Mouse (Mus musculus) heart, postnatal 4 days (tissue): ENCODE measurements at regions not wholly inside any gene's neighbourhood (a gene's known extent, or its start where the extent isn't known, plus 50 kb on each side); places are given as distances from the start of the nearest gene placed in this dataset.
"Not testable (repeated sequence)": the region's sequence is repeated elsewhere in the genome, so short reads cannot be mapped to it uniquely, and the experiment has no call there.

ENCODE experiments used
- DNase-seq: peaks from one replicate; pipeline ENCODE4 v3.0.0; 2021

GRCm38 (mm10) chr10:117567379-117568137 is 61.7 kb upstream of the Cpm start:
- no peak for DNase-seq

DNA sequence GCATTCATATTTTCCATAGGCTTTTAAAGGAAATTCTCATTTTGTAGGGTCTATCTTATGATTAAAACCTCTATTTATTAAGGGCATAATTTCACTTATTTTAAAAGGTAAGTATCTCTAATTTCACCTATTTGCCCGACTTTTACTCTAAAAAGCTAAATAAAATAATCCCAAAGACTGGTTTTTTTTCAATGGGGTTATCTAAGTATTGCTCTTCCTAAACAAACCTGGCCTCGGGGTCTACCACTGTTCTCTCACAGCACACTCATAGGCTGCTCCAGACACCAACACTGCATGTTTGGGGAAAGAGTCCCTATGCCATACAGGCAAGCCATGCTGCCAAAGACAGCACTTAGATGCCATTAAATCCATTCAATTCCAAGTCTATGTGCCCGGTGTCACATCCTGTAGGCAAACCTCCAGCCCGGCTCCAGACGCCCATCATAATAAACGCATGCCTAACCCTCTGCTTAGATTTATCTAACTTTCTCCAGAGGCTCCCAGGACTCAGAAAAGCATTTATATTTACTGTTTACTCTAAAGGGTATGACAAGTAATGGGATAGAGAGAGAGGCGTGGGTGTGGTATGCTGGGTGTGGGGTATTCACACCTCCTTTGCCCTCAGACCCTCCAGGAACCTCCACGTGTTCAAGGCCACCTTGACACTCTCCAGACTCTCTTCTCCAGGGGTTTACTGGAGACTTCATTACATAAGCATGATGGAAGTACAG is 62.5 kb upstream of the Cpm start:
- no peak for DNase-seq

DNA sequence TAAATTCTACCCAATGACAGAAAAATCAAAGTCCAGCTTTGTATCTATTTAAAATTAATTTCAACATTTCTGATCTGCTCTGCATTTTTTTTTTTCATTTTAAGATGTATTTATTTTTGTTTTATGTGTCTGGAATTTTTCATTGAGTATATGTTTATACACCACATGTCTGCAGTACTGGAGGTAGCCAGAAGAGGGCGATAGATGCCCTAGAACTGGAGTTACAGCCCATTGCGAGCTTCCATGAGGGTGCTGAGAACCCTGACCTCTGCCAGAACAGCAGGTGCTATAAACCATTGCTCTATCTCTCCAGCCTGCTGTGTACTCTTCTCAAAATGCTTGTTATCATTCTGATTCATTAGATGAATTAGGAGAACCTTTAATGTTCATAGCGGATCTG is 63.1 kb upstream of the Cpm start:
- DNase-seq: no peak

GRCm38 (mm10) chr10:117565529-117566086 is 63.7 kb upstream of the Cpm start:
- no peak for DNase-seq

DNA sequence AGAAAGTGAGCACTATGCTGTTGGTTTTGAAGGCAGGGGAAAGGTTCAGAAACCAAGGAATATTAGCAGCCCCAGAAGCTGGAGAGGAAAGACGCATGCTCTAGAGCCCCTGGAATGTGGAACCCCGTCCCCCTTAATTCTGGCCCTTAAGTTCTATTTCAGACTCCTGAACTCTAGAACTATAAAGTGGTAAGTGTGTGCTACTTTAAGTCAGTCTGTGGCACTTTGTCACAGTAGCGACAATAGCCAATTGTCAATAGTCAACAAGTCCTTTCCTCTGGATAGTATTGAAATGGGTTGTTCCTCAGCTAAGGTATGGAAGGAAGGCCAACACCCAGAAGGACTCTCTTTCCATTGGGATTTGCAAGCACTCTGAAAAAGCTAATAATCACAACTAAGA is 64.2 kb upstream of the Cpm start:
- no peak for DNase-seq

DNA sequence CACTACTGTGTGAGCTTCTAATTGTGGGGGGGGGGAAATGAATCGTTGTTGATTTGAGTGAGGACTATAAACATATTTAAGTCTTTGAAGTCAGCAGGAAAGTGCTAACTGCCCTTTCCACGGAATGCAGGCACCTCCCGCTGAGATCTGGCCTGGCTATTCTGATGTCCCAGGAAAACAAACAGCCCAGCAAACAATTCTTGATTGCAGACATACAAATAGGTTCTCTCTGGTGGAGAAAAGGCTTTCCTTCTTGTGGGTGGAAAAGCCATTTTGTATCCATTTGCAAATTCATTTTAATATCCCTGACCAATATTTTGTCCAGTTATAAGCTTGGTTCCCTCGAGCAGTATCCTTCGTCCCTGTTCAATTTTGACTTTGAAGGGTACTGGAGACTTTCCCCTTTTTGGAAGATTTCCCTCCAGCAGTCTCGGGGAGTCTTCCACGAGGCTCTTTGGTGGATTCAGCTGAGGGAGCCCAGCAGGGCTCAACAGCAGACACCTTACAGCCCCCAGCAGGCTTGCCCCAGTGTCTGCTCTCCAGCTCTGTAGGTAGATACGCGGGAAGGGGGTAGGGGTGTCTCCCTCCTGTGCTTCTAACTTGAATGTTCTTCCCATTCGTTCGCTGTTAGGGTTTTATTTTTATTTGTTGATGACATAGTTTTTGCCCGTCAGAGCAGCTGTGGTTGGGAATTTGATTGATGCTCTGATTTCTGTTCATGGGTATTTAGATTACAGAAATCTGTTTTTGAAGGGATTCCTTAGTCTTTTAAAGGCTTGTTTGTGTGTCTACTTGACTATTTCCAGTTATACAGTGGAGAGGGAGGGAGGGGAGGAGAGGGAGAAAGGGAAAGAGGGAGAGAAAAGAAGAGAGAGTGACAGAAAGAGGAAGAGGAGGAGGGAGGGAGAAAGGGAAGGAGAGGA is 64.9 kb upstream of the Cpm start:
- DNase-seq: no peak

DNA sequence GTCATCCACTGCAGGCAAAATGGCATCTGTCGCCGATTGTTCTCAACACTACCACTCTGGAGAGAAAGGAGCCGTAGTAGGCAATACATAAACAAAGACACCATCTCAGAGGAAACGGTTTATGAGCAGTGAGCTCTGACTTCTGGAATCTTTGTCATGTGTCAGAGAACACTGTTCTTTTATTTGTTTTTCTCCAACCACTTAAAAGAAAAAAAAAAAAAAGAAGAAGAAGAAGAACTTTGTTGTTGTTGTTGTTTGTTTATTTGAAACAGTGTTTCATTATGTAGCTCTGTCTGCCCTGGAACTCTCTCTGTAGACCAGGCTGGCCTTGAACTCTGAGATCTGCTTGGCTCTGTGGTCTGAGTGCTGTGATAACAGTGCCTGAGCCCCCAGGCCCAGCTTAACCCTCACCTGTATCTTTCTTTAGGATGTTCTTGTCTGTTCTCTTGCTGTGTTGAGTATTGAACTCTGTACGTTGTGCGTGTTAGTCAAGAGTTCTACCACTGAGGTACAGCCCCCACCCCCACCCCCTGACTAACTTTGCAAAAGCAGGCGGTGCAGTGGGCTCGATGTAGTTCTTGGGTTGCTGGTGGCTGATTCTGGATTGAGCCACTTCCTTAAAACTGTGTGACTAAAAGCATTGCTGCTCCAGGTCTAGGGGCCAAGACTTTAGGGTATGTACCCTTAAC is 65.7 kb upstream of the Cpm start:
- DNase-seq: no peak

DNA sequence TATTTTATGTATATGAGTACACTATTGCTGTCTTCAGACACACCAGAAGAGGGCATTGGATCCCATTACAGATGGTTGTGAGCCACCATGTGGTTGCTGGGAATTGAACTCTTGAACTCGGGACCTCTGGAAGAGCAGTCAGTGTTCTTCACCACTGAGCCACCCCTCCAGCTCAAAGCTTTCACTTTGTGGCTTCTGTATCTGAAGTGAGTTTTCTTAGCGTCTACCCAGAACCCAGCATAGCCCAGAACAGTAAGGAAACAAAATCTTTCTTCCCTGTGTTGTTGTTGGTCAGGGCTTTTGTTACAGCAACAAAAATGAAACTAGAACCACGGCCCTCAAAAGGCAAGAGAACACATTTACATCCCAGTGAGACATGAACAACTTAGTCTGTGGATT is 66.5 kb upstream of the Cpm start:
- DNase-seq: not testable (repeated sequence)

DNA sequence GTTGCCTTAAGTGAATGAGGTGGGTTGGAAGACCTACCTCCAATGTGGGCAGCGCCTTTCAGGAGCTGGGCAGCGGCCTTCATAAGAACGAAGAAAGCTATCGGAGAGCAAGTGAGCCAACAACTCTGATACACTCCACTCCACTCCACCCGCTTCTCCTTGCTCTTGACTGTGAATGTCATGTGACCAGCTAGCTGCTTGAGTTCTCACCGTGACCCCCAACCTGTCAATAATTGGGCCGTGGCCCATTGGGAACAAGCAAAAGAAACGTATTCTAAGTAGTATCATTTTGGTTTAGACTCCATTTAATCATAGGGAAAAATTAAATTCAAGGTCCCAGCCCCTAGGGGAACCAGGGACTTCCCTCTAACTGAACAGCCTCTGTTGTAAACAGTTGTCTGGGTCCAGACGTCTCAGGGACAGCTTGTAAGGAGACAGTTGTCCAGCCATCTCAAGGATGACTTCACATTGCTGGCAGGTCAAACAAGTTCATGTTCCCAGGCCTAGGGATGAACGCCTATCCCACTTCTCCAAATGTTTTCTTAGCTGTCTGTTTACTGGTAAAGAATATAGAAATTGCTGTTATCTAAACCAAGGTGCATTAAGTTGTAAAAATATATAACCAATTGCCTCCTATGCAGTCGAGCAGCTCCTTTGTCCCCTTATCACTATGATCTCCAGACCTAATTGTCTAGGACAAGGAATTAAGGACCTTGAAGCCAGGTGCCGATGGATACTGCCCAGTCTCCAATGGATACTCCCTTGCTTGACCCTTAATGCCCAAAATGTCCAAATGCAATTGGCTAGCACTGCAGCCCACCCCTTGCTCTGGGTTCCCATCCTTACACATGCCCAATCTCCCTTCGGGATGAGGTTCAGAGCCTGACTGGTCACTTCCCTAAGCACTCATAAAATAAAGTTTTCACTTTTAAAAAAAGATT is 67.1 kb upstream of the Cpm start:
- no peak for DNase-seq

- no peak for DNase-seq
Observed at GRCm38 (mm10) chr10:117561279-117561820, 68.0 kb upstream of the Cpm start.

DNA sequence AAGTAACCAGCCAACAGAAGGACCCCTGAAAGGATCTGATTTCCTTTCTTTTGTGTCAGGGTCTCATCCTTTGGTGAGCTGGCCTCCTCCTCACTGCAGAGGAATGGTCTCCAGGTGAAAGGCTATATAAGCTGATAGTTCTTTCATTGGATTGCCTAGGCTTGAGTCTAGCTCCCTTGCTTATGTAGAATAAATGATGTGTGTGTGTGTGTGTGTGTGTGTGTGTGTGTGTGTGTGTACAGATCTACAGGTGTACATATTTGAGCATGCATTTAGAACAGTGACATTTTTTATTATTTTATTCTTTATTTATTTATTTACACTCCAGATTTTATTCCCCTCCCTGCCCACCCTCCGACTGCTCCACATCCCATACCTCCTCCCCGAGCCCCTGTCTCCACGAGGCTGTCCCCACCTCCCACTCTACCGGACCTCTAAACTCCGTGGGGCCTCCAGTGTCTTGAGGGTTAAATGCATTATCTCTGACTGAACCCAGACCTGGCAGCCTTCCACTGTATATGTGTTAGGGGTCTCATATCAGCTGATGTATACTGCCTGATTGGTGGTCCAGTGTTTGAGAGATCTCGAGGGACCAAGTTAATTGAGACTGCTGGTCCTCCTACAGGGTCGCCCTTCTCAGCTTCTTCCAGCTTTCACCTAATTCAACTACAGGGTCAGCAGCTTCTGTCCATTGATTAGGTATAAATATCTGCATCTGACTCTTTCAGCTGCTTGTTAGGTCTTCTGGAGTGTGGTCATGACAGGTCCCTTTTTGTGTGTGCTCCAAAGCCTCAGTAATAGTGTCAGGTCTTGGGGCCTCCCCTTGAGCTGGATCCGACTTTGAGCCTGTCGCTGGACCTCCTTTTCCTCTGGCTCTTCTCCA is 68.7 kb upstream of the Cpm start:
- no peak for DNase-seq

DNA sequence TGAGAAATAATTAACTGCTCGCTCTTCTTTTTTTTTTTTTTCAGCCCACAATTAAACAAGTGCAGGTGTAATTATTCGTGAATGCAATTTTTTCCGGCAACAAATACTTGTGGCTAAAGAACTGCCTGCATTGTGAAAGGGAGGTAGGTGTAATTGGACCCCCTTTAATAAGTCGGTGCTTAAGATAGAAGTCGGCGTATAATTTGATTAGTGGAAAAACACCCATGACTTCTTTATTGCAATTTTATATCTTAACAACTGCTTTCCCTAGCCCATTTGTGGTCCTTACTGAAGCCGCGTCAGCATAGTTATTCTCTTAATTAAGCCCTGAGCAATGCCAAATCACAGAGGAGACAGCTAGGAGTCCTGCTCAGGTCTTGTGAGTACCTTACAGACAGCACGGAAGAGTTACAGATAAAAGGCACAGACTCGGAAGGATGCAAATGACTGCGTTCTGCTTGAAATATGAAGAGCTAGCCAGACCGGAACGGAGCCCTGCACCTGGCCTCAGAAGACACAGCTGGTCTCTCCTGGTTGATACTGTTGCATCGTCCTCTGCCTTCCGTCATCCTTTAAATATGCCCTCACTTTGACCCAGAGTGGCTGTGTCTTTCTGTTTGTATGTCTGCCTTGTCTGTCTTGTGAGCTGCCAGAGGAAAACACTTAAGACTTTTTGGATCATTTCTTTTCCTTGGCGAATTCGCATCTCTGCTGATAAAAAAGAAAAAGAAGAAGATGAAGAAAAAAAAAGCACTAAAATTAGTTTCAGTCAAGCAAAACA is 69.5 kb upstream of the Cpm start:
- no peak for DNase-seq

GRCm38 (mm10) chr10:117558891-117559614 is 70.2 kb upstream of the Cpm start:
- DNase-seq: no peak

GRCm38 (mm10) chr10:117558292-117558800 is 71.0 kb upstream of the Cpm start:
- no peak for DNase-seq

DNA sequence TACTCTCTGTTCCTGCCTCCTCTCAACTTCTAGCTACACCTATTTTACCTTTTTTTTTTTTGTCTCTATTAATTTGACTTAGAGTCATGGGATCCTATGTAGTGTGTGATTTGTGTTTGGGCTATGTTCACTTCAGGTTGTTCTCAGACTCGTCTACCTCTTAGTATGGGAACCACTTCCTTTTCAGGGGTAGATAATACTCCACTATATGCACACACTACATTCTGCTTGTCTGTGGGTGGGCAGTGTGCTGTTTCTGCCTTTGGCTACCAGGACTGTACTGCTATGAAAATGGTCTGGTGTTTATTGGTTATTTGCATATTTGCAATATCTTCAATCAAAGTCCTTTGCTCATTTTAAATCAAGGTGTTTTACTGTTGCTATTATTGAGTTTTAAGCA is 71.6 kb upstream of the Cpm start:
- no peak for DNase-seq

- DNase-seq: no peak
Observed at GRCm38 (mm10) chr10:117556851-117557542, 72.3 kb upstream of the Cpm start.
